Mouse (Mus musculus): ENCODE results near the gene Traf7. TPM values are rescaled to one million over a fixed set of nuclear protein-coding genes. Genes with fewer than 3 reads are reported as not detected.

Traf7 gene
- total RNA-seq, 2 experiments from 2014 or later, result 75.1 to 77.7 TPM

DNA sequence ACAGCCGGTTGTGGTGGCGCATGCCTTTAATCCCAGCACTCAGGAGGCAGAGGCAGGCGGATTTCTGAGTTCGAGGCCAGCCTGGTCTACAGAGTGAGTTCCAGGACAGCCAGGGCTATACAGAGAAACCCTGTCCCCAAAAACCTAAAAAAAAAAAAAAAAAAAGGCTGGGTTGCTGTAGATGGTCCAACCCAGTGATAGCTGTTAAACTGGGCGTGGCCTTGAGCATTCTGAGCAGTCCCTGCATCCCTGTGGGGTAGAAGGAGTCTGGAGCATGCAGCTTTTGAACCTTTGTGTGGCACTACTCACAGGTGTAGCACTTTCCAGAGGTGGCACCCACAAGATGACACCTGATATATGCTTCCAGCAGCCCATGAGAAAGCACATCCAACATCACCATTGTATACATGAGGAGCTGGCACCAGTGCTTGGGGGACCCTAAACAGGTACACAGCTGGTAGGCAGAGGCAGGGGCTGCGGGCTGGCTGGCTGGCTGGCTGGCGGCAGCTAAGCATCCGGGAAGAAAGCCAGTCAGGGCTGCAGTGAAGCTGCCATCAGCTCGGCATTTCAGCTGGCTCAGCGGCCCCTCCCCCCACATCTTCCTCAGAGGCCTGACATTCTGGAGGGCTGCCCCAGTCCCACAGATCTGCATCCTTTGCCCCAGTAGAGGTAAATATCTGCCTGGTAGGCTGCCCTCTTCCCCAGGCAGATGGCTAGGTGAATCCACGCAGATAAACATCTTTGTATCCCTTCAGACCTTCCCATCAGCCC is 42.5 kb downstream of the Traf7 start:
- intact Hi-C loops (cut with DNase I), result no loop called here
- peak in 1 of 2 experiments; percentile 61 for DNase-seq (ENCODE audit: low spot score in 2 of 2)

DNA sequence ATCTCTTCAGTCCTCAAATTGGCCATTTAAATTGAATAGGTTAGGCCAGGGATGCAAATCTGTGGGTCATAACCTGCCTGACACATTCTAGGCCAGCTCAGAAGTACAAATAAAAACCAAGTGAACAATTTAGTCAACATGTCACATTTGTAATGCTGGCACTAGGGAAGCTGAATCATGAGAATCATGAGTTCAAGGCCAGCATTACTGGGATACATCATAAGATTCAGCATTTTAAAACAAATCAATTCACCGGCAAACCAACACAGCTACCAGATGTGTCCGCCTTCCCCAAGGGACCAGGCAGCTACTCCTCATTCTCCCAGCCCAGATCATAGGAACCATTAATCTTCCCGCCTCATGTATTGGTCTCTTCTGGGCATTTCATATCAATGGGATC is 44.2 kb downstream of the Traf7 start:
- intact Hi-C loops (cut with DNase I), result no loop called here
- DNase-seq (ENCODE audit: low spot score in 2 of 2), result no peak

- intact Hi-C loops (cut with DNase I), result no loop called here
- DNase-seq (ENCODE audit: low spot score in 2 of 2), result no peak
Measured at GRCm38 (mm10) chr17:24481027-24481815, 46.5 kb downstream of the Traf7 start.

GRCm38 (mm10) chr17:24480201-24480826 is 47.4 kb downstream of the Traf7 start:
- intact Hi-C loops (cut with DNase I), result no loop called here
- no peak for DNase-seq (ENCODE audit: low spot score in 2 of 2)

DNA sequence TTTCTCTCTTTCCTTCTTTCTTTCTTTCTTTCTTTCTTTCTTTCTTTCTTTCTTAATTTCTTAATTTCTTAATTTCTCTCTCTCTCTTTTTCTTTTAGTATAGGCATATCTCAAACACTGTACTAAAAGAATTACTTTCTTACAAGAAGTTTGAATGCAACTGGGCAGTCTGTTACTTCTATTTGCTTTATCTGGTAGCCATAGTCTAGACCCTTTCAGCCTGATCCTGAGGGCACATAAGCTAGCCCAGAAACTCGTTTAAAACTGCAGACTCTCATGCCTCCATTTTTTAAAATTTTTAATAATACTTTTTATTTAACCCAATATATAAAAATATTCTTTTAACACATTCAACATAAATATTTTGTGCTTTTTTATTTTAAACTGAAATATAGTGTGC is 48.3 kb downstream of the Traf7 start:
- intact Hi-C loops (cut with DNase I), result loop anchor here (2.0 to 5.0 kb wide), 3 partner anchors 33 to 198 kb away; partner anchors contain the start of gene Traf7
- no peak for DNase-seq (ENCODE audit: low spot score in 2 of 2)

GRCm38 (mm10) chr17:24478663-24479380 is 48.9 kb downstream of the Traf7 start, which contains the start of gene Mlst8:
Gene Mlst8, minus strand, starts transcription at chr17:24479078.
- intact Hi-C loops (cut with DNase I), result loop anchor here (2.0 to 5.0 kb wide), 3 partner anchors 34 to 198 kb away; partner anchors contain the start of gene Traf7
- peak; percentile 98 for DNase-seq (ENCODE audit: low spot score in 2 of 2)

DNA sequence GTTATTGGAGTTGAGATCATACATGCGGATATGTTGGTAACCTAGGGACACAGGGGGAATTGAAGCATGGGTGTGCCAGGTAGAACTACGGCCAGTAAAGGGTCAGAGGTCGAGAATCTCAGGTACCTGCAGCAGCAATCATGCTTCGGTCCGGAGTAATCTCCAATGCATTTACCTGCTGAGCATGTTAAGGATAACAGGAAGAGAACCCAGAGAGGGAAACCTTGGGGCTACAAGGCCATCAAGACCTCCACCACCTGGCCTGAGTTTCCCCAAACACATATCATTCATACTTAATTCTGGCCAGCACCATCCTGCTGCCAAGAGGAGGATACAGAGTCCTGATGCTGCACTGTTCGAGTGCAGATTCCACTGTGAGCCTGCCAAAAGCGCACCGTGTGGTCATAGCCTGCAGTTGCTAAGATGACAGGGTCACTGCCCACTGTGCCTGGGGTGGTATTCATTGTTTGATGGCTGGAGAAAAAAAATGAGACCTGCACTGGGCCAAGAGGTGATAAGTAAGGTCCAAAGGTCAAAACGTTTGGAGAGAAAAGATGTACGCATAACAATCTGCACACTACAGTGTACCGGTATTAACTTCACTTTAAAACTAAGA is 49.6 kb downstream of the Traf7 start:
- intact Hi-C loops (cut with DNase I), result loop anchor here (2.0 to 5.0 kb wide), 3 partner anchors 35 to 199 kb away; partner anchors contain the start of gene Traf7
- no peak for DNase-seq (ENCODE audit: low spot score in 2 of 2)

- no peak for DNase-seq (ENCODE audit: low spot score in 2 of 2)
- intact Hi-C loops (cut with DNase I), result loop anchor here (5.0 kb wide), 2 partner anchors 50 to 200 kb away; partner anchors contain the start of gene Traf7
Measured at GRCm38 (mm10) chr17:24477053-24477984, 50.4 kb downstream of the Traf7 start.

DNA sequence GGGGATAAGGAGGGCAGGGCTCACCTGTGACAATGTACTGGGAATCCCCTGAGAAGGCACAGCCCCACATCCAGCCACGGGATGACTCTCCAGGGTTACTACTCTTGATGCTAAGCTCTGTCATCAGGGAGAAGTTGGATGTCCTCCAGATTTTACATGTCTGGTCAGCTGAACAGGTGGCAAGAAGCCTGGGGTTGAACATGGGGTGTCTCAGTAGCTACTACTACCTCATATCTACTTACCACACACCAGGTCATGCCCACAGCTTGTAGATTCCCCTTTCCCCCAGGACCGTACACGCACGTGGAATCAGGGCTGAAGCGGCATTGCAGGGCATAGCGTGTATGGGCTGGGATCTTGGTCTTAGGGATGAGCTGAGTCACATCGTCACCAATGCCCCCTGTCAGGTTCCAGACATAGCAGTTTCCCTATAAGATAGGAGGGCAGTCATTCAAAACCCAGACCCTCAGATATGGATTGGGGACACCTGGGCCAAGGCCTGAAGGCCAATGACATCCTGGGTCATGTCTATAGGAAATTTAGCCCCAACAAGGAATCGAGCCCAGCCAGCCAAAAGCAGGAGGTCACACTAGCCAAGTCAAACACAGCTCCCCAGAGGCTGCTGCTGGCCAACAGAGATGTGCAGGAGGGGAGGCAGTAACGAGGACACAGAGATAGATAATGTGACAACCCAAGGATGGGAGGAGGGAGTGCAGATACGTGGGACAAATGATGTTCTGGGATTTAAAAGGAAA is 51.5 kb downstream of the Traf7 start:
- no peak for DNase-seq (ENCODE audit: low spot score in 2 of 2)
- intact Hi-C loops (cut with DNase I), result loop anchor here (5.0 kb wide), 2 partner anchors 51 to 201 kb away; partner anchors contain the start of gene Traf7

DNA sequence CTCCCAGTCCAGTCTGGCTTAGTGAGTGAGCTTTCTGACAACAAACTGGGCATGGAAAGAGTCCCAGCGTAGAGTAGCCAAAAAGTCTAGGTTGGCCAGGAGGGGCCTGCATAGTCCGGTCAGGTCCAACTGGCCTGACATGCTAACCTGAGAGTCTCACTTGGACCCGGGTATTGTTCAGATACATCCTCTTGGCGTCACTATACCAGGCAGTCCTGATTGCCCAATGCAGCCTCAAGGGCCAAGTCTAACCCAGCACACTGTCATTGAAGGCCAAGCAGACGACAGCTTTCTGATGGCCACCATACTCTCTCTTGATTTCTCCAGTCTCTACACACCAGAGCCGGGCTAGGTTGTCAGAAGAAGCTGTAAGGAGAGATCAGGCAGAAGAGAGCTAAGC is 52.2 kb downstream of the Traf7 start:
- intact Hi-C loops (cut with DNase I), result loop anchor here (5.0 kb wide), 2 partner anchors 52 to 202 kb away; partner anchors contain the start of gene Traf7
- DNase-seq (ENCODE audit: low spot score in 2 of 2), result no peak

DNA sequence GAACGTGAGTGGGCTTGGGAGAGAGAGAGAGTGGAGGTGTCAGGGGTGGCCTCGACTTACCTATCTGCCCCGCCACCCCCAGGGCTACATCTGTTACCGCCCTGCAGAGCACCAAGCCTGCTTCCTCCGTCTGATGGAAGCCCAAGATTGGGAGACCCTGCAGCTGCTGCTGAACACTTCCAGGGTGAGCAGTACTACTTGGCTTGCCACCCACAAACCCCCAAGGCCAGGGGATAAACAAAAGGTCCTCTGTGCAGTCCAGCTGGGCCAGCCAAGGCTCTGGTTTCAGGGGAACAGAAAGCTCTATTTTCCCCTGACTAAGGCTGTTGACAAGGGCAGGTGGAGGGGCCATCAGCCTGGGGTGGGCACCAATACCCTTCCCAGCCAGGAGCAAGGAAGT is 53.2 kb downstream of the Traf7 start:
- DNase-seq (ENCODE audit: low spot score in 2 of 2), result peak in 1 of 2 experiments; percentile 71
- intact Hi-C loops (cut with DNase I), result no loop called here

GRCm38 (mm10) chr17:24473612-24474275 is 54.0 kb downstream of the Traf7 start, which contains the start of gene Bricd5:
Gene Bricd5, plus strand, starts transcription at chr17:24473884.
- intact Hi-C loops (cut with DNase I), result no loop called here
- no peak for DNase-seq (ENCODE audit: low spot score in 2 of 2)

DNA sequence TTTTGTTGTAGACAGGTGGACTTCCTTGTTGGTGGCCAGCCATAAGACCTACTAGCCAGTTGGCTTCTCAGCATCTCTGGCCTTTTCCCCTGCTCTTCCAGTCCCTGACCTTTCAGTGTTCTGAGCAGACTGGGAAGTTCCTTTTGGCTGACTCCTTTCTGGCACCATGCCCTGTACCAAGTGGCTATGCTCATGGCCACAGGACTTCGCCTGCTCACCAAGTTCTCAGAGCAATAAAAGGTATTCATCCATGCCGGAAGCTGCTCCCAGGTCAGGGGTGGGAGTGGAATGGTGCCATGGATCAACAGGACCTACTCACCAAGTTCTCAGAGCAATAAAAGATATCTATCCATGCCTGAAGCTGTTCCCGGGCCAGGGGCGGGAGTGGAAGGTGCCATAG is 55.2 kb downstream of the Traf7 start:
- intact Hi-C loops (cut with DNase I), result no loop called here
- DNase-seq (ENCODE audit: low spot score in 2 of 2), result no peak

GRCm38 (mm10) chr17:24470701-24471527 is 56.8 kb downstream of the Traf7 start:
- intact Hi-C loops (cut with DNase I), result loop anchor here (2.0 kb wide), 1 partner anchor 36 kb away; no protein-coding TSS in a partner anchor
- peak; percentile 52 to 63 for DNase-seq (ENCODE audit: low spot score in 2 of 2)

DNA sequence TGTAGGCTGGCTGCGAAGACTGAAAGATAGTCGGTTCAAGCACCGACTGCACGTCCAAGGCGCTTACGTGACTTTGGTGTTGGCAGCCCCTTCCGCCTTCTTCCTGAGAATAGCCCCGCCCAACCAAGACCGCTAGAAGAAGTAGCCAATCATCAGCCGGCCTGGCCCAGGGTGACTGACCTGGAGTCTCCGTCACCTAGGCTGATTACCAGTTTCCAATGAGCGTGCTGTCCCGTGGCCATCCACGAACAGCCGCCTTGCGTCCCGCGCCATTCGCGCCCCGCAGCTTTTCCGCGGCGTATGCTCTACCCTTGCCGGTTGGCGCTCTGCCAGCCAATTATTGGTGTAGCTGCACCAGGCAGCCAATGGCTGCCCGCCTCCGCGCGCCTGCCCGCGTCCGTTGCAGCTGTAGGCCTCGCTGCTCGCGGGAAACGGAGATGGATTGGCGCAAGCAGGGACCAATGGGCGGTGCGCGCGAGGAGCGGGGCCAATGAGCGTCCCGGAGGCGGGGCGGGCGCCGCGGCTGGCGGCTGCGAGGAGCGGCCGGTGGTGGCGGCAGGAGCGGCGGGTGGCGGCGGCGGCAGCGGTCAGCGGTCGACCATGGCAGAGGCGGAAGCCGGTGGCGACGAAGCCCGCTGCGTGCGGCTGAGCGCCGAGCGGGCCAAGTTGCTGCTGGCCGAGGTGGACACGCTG is 57.7 kb downstream of the Traf7 start, which contains the start of the genes E4f1 and Pgp:
Gene E4f1, minus strand, starts transcription at position 404 of the 693 bp plus-strand sequence.
Gene Pgp, plus strand, starts transcription at position 483 of the 693 bp plus-strand sequence.
- DNase-seq (ENCODE audit: low spot score in 2 of 2), result peak; percentile 99 to 100
- intact Hi-C loops (cut with DNase I), result loop anchor here (2.0 kb wide), 1 partner anchor 37 kb away; no protein-coding TSS in a partner anchor
